Mouse (Mus musculus) bone marrow macrophage, adult 2 months (primary cell): ENCODE results near the gene Prpsap1.

ENCODE experiments used
- CTCF ChIP-seq: IDR thresholded peaks from 2 replicates; pipeline ENCODE4 v1.5.1; 2012; ENCODE audit warnings: low read depth, mild to moderate bottlenecking, low read length, moderate library complexity
- POLR2A ChIP-seq: IDR thresholded peaks from 2 replicates; pipeline ENCODE4 v1.6.1; 2012; ENCODE audit warnings: mild to moderate bottlenecking, low read depth, low read length, borderline replicate concordance

GRCm38 (mm10) chr11:116476696-116477095, 17.3 kb downstream of the Prpsap1 start:
- TF ChIP-seq CTCF (no peak), POLR2A (no peak)
